Mouse (Mus musculus) megakaryocyte, embryonic 14.5 days (primary cell): Measurements from ENCODE around the gene Actr3.

Experiments used
- FLI1 ChIP-seq: IDR thresholded peaks from 2 replicates; pipeline ENCODE4 v1.6.1; 2012; ENCODE audit warnings: low read length, inconsistent platforms, mixed read lengths
- GATA1 ChIP-seq: IDR thresholded peaks from 3 replicates; pipeline ENCODE4 v1.6.1; 2012; ENCODE audit warnings: mixed read lengths, low read length, inconsistent platforms, borderline replicate concordance

GRCm38 (mm10) chr1:125470805-125471648, 35.5 kb upstream of the Actr3 start:
- TF ChIP-seq GATA1 (no peak), FLI1 (no peak)
